Comparison of ENCODE assay signal across 34 mouse cellular contexts in the genomic region with DNA sequence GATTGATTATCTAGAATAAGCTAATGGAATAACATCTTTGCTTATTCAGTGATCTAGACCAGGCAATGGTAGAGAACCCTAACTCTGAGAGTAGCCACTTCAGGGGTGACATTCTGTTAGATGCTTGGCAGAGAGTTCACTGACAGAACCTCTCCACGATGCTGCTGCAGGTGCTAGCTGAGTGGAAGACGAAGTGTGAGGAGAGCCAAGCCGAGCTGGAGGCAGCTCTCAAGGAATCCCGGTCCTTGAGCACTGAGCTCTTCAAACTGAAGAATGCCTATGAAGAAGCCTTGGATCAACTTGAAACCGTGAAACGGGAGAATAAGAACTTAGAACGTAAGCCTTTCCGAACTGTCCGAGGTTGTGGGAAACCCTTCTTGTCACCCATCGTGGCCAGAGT. TPM values are rescaled to one million over a fixed set of nuclear protein-coding genes. Genes with fewer than 3 reads are reported as not detected.
"Had no signal": no experiment of that assay in that cellular context is flagged by ENCODE, and none has a peak within 500 bp of the region (broad histone marks: within the 10 kb centered on the region; RNA-seq: fewer than 3 reads in every experiment).

No protein-coding gene starts in this region.

- H3K9me3 ChIP-seq: heart, embryonic 10.5 days; heart, embryonic 12.5 days; heart, embryonic 13.5 days; heart, embryonic 15.5 days; hindbrain, embryonic 10.5 days; hindbrain, embryonic 12.5 days; hindbrain, embryonic 13.5 days; hindbrain, embryonic 15.5 days; intestine, embryonic 15.5 days; kidney, embryonic 15.5 days had no signal

- H3K27me3 ChIP-seq: hindbrain, embryonic 15.5 days; intestine, embryonic 15.5 days had no signal

- DNase-seq: heart, postnatal 10 days; heart, postnatal 14 days; heart, postnatal 36 days; heart, postnatal 4 days; kidney, adult 11 months; kidney, adult 18-20 months; kidney, adult 2 months; kidney, adult 8-10 months; kidney, adult 9 months; kidney, postnatal 10 days; kidney, postnatal 14 days; kidney, postnatal 25 days; kidney, postnatal 36 days; kidney, postnatal 4 days had no signal

- ATAC-seq: hindbrain, embryonic 16.5 days; hindbrain, postnatal 0 days; inflammation-experienced regulatory T-cells, adult 6 months; intestine, embryonic 15.5 days; intestine, embryonic 16.5 days; intestine, postnatal 0 days had no signal

- H3K4me1 ChIP-seq: heart, embryonic 10.5 days; heart, embryonic 12.5 days; heart, embryonic 13.5 days; heart, embryonic 15.5 days; hindbrain, embryonic 10.5 days; hindbrain, embryonic 12.5 days; hindbrain, embryonic 13.5 days; hindbrain, embryonic 15.5 days; intestine, embryonic 15.5 days; kidney, embryonic 15.5 days had no signal

- H3K27ac ChIP-seq: heart, embryonic 10.5 days; heart, embryonic 13.5 days; heart, embryonic 15.5 days; hindbrain, embryonic 10.5 days; hindbrain, embryonic 12.5 days; hindbrain, embryonic 13.5 days; hindbrain, embryonic 14.5 days; hindbrain, embryonic 15.5 days; hindbrain, postnatal 0 days; intestine, embryonic 15.5 days; kidney, embryonic 15.5 days; kidney, postnatal 0 days had no signal

- H3K9ac ChIP-seq: heart, embryonic 12.5 days; heart, embryonic 13.5 days; heart, embryonic 15.5 days; hindbrain, embryonic 12.5 days; hindbrain, embryonic 13.5 days; hindbrain, embryonic 14.5 days; hindbrain, embryonic 15.5 days; intestine, embryonic 15.5 days; kidney, embryonic 15.5 days had no signal

- H3K36me3 ChIP-seq: heart, embryonic 10.5 days; heart, embryonic 12.5 days; heart, embryonic 13.5 days; heart, embryonic 15.5 days; hindbrain, embryonic 10.5 days; hindbrain, embryonic 12.5 days; hindbrain, embryonic 13.5 days; hindbrain, embryonic 15.5 days; intestine, embryonic 15.5 days; kidney, embryonic 15.5 days had no signal

- H3K4me2 ChIP-seq: heart, embryonic 11.5 days; heart, embryonic 12.5 days; heart, embryonic 13.5 days; heart, embryonic 15.5 days; hindbrain, embryonic 12.5 days; hindbrain, embryonic 13.5 days; hindbrain, embryonic 14.5 days; hindbrain, embryonic 15.5 days; intestine, embryonic 15.5 days; kidney, embryonic 15.5 days had no signal

- H3K4me3 ChIP-seq: heart, embryonic 10.5 days; heart, embryonic 12.5 days; heart, embryonic 13.5 days; heart, embryonic 15.5 days; hindbrain, embryonic 10.5 days; hindbrain, embryonic 12.5 days; hindbrain, embryonic 13.5 days; hindbrain, embryonic 15.5 days; intestine, embryonic 15.5 days; kidney, embryonic 15.5 days had no signal

RNA-seq across cellular contexts. Expression of gene Myh3, which starts 19.6 kb away (rescaled TPM):
- total RNA-seq: heart, postnatal 14 days; heart, postnatal 25 days; heart, postnatal 36 days; hematopoietic stem cell, adult 5-6 weeks had no signal
